8 mouse cellular contexts compared by ENCODE assay signal in genomic region chr17:24529007-24529451, GRCm38 (mm10). TPM values are rescaled to one million over a fixed set of nuclear protein-coding genes. Genes with fewer than 3 reads are reported as not detected.
A peak's percentile ranks its signal among the peaks of the same experiment; 100 is the strongest.
DNase-seq lines count a peak whose midpoint lies in the region; ATAC-seq and TF ChIP-seq lines count a peak whose summit lies in the region.

No protein-coding gene starts in this region.

- peak overlapping the region; percentile 79 for H3K9ac ChIP-seq in embryonic facial prominence, embryonic 14.5 days (ENCODE audit: low read depth, low read length)
- peak overlapping the region; percentile 83 for H3K9ac ChIP-seq in hindbrain, embryonic 13.5 days

- peak overlapping the region; percentile 85 for H3K27ac ChIP-seq in embryonic facial prominence, embryonic 14.5 days (replicated peaks; ENCODE audit: low read depth, low read length)
- peak overlapping the region; percentile 87; the same call in 1 of the 2 replicates for H3K27ac ChIP-seq in hindbrain, embryonic 13.5 days

- no peaks in the 10 kb centered on the region for H3K9me3 ChIP-seq in megakaryocyte, embryonic 14.5 days
- no peaks in the 10 kb centered on the region for H3K9me3 ChIP-seq in embryonic facial prominence, embryonic 14.5 days (ENCODE audit: control insufficient read depth, low read length)
- H3K9me3 ChIP-seq in hindbrain, embryonic 13.5 days: no peaks in the 10 kb centered on the region

- H3K4me3 ChIP-seq in megakaryocyte, embryonic 14.5 days (replicated peaks): peak overlapping the region; percentile 96
- peak overlapping the region; percentile 58 for H3K4me3 ChIP-seq in embryonic facial prominence, embryonic 14.5 days (ENCODE audit: low read depth, low read length)
- peak overlapping the region; percentile 62 for H3K4me3 ChIP-seq in hindbrain, embryonic 13.5 days
- peak overlapping the region; percentile 77 for H3K4me3 ChIP-seq in myocyte

- peaks cover 44% of the 10 kb centered on the region for H3K79me2 ChIP-seq in myocyte (ENCODE audit: control insufficient read depth, insufficient read depth)

- DNase-seq in adrenal gland, postnatal 36 days: peak; percentile 55 to 65
- DNase-seq in embryonic facial prominence, embryonic 14.5 days (ENCODE audit: low spot score): peak; percentile 70
- DNase-seq in liver: peak; percentile 70
- peak; percentile 82 for DNase-seq in thymus, postnatal 4 days

- peaks cover 78% of the 10 kb centered on the region for H3K4me1 ChIP-seq in megakaryocyte, embryonic 14.5 days
- peaks cover 24% of the 10 kb centered on the region for H3K4me1 ChIP-seq in embryonic facial prominence, embryonic 14.5 days (ENCODE audit: control insufficient read depth, insufficient read depth, low read length)
- H3K4me1 ChIP-seq in hindbrain, embryonic 13.5 days (replicated peaks): peaks cover 78% of the 10 kb centered on the region

- WGBS in embryonic facial prominence, embryonic 14.5 days: 2% methylated on average over 4 of the region's 4 CpGs
- WGBS in hindbrain, embryonic 13.5 days: 4% methylated on average over 4 of the region's 4 CpGs

- H3K27me3 ChIP-seq in megakaryocyte, embryonic 14.5 days (replicated peaks): peaks cover 3% of the 10 kb centered on the region
- no peaks in the 10 kb centered on the region for H3K27me3 ChIP-seq in embryonic facial prominence, embryonic 14.5 days (replicated peaks; ENCODE audit: control insufficient read depth, insufficient read depth, low read length)
- H3K27me3 ChIP-seq in hindbrain, embryonic 13.5 days: peaks cover 11% of the 10 kb centered on the region; the same call in 1 of the 2 replicates
- no peaks in the 10 kb centered on the region for H3K27me3 ChIP-seq in myocyte (ENCODE audit: control insufficient read depth, insufficient read depth, insufficient read length)

- ATAC-seq in megakaryocyte, adult 5-6 weeks (ENCODE audit: poor library complexity, severe bottlenecking): no peak
- no peak for ATAC-seq in embryonic facial prominence, embryonic 14.5 days (ENCODE audit: low read depth)
- ATAC-seq in hindbrain, embryonic 13.5 days (ENCODE audit: low FRiP score): no peak

- peak overlapping the region; percentile 11 for H3ac ChIP-seq in myocyte (ENCODE audit: control insufficient read depth, insufficient read length)

- H3K4me2 ChIP-seq in embryonic facial prominence, embryonic 14.5 days (ENCODE audit: low read depth, low read length): peak overlapping the region; percentile 90
- peak overlapping the region; percentile 83 for H3K4me2 ChIP-seq in hindbrain, embryonic 13.5 days
- H3K4me2 ChIP-seq in myocyte (ENCODE audit: low read depth): peak overlapping the region; percentile 95

- peak; percentile 23 for TF ChIP-seq POLR2A in myocyte (IDR thresholded peaks at IDR 0.05; ENCODE audit: insufficient read length, low read depth)

- peaks cover 51% of the 10 kb centered on the region for H3K36me3 ChIP-seq in megakaryocyte, embryonic 14.5 days (replicated peaks; ENCODE audit: low read length)
- peaks cover 24% of the 10 kb centered on the region for H3K36me3 ChIP-seq in embryonic facial prominence, embryonic 14.5 days (ENCODE audit: control insufficient read depth, insufficient read depth, low read length)
- H3K36me3 ChIP-seq in hindbrain, embryonic 13.5 days: peaks cover 18% of the 10 kb centered on the region
- H3K36me3 ChIP-seq in myocyte (ENCODE audit: control insufficient read depth, insufficient read depth): no peaks in the 10 kb centered on the region

TF ChIP-seq in myocyte, 11 proteins besides CTCF, POLR2A, EP300 and RAD21:
- TF ChIP-seq SRF (IDR thresholded peaks at IDR 0.05; ENCODE audit: control insufficient read depth, insufficient read length, low read depth) (no peak), POLR2AphosphoS2 (IDR thresholded peaks at IDR 0.05; ENCODE audit: insufficient read length, low read depth) (peak; percentile 69)
TF ChIP-seq in myocyte: peak in this region for 1.

RNA-seq across cellular contexts. Expression of gene Traf7, which starts 1.3 kb away (rescaled TPM):
- polyA plus RNA-seq in megakaryocyte, embryonic 14.5 days (2012; ENCODE audit: insufficient read depth, low replicate concordance): 122 and 123 TPM in 2 replicates
- 46.4 and 48.1 TPM in 2 replicates for total RNA-seq in megakaryocyte, adult 5-6 weeks (2015)
- 81.3 and 82.8 TPM in 2 replicates for total RNA-seq in megakaryocyte, adult 5-6 weeks (2017)
- total RNA-seq in adrenal gland, postnatal 36 days (2021): 100 to 1,000 TPM in 1 of 2 experiments, 10 to 100 TPM in 1; 94.7 to 118 TPM
- 78.9 and 86.3 TPM in 2 replicates for polyA plus RNA-seq in embryonic facial prominence, embryonic 14.5 days (2014; fragmentation: Nextera tagmentation; extraction: Ambion mirVana)
- polyA plus RNA-seq in hindbrain, embryonic 13.5 days (2015; fragmentation: Nextera tagmentation; extraction: Ambion mirVana): 86.0 and 89.9 TPM in 2 replicates
- 112 TPM for polyA plus RNA-seq in myocyte (2012; fragmentation: generic; extraction: Trizol)

RNA-seq across cellular contexts. Expression of gene Rab26, which starts 5.0 kb away (rescaled TPM):
- polyA plus RNA-seq in megakaryocyte, embryonic 14.5 days (2012; ENCODE audit: insufficient read depth, low replicate concordance): not detected in 2 replicates
- total RNA-seq in megakaryocyte, adult 5-6 weeks (2015): 0.42 and 0.57 TPM in 2 replicates
- 0.95 and 1.1 TPM in 2 replicates for total RNA-seq in megakaryocyte, adult 5-6 weeks (2017)
- total RNA-seq in adrenal gland, postnatal 36 days (2021): 1 to 10 TPM in 1 of 2 experiments, under 1 TPM in 1; 0.70 to 1.3 TPM
- 2.8 and 2.9 TPM in 2 replicates for polyA plus RNA-seq in embryonic facial prominence, embryonic 14.5 days (2014; fragmentation: Nextera tagmentation; extraction: Ambion mirVana)
- 2.8 and 3.1 TPM in 2 replicates for polyA plus RNA-seq in hindbrain, embryonic 13.5 days (2015; fragmentation: Nextera tagmentation; extraction: Ambion mirVana)
- 0.35 TPM for polyA plus RNA-seq in myocyte (2012; fragmentation: generic; extraction: Trizol)

RNA-seq across cellular contexts. Expression of gene Pkd1, which starts 20.6 kb away (rescaled TPM):
- 3.5 and 5.6 TPM in 2 replicates for polyA plus RNA-seq in megakaryocyte, embryonic 14.5 days (2012; ENCODE audit: insufficient read depth, low replicate concordance)
- 7.8 and 10.8 TPM in 2 replicates for total RNA-seq in megakaryocyte, adult 5-6 weeks (2015)
- 13.1 and 19.9 TPM in 2 replicates for total RNA-seq in megakaryocyte, adult 5-6 weeks (2017)
- 10 to 100 TPM; 46.9 to 49.1 TPM for total RNA-seq in adrenal gland, postnatal 36 days (2021)
- 37.9 and 40.1 TPM in 2 replicates for polyA plus RNA-seq in embryonic facial prominence, embryonic 14.5 days (2014; fragmentation: Nextera tagmentation; extraction: Ambion mirVana)
- polyA plus RNA-seq in hindbrain, embryonic 13.5 days (2015; fragmentation: Nextera tagmentation; extraction: Ambion mirVana): 20.1 and 21.6 TPM in 2 replicates
- polyA plus RNA-seq in myocyte (2012; fragmentation: generic; extraction: Trizol): 47.2 TPM

RNA-seq across cellular contexts. Expression of gene Caskin1, which starts 40.6 kb away (rescaled TPM):
- polyA plus RNA-seq in megakaryocyte, embryonic 14.5 days (2012; ENCODE audit: insufficient read depth, low replicate concordance): not detected in 2 replicates
- total RNA-seq in megakaryocyte, adult 5-6 weeks (2015): not detected in 2 replicates
- not detected in 2 replicates for total RNA-seq in megakaryocyte, adult 5-6 weeks (2017)
- 10 to 100 TPM; 14.7 to 25.7 TPM for total RNA-seq in adrenal gland, postnatal 36 days (2021)
- polyA plus RNA-seq in embryonic facial prominence, embryonic 14.5 days (2014; fragmentation: Nextera tagmentation; extraction: Ambion mirVana): 2.9 and 3.7 TPM in 2 replicates
- polyA plus RNA-seq in hindbrain, embryonic 13.5 days (2015; fragmentation: Nextera tagmentation; extraction: Ambion mirVana): 32.8 and 34.3 TPM in 2 replicates
- 0.16 TPM for polyA plus RNA-seq in myocyte (2012; fragmentation: generic; extraction: Trizol)

RNA-seq across cellular contexts. Expression of gene Mlst8, which starts 50.2 kb away (rescaled TPM):
- 2.3 and 3.7 TPM in 2 replicates for polyA plus RNA-seq in megakaryocyte, embryonic 14.5 days (2012; ENCODE audit: insufficient read depth, low replicate concordance)
- total RNA-seq in megakaryocyte, adult 5-6 weeks (2015): 12.5 and 14.6 TPM in 2 replicates
- 42.3 and 43.2 TPM in 2 replicates for total RNA-seq in megakaryocyte, adult 5-6 weeks (2017)
- 10 to 100 TPM; 22.8 to 24.3 TPM for total RNA-seq in adrenal gland, postnatal 36 days (2021)
- 21.7 and 23.7 TPM in 2 replicates for polyA plus RNA-seq in embryonic facial prominence, embryonic 14.5 days (2014; fragmentation: Nextera tagmentation; extraction: Ambion mirVana)
- 35.5 and 36.1 TPM in 2 replicates for polyA plus RNA-seq in hindbrain, embryonic 13.5 days (2015; fragmentation: Nextera tagmentation; extraction: Ambion mirVana)
- 16.5 TPM for polyA plus RNA-seq in myocyte (2012; fragmentation: generic; extraction: Trizol)
